8 mouse cellular contexts compared by ENCODE assay signal in genomic region chrX:134963305-134964094, GRCm38 (mm10). TPM values are rescaled to one million over a fixed set of nuclear protein-coding genes. Genes with fewer than 3 reads are reported as not detected.
A peak's percentile ranks its signal among the peaks of the same experiment; 100 is the strongest.
DNase-seq lines count a peak whose midpoint lies in the region; ATAC-seq and TF ChIP-seq lines count a peak whose summit lies in the region.

No protein-coding gene starts in this region.

- no peak for TF ChIP-seq POLR2A in olfactory bulb, adult 2 months (IDR thresholded peaks at IDR 0.05; ENCODE audit: insufficient read depth, low read depth, low read length)

- peak; percentile 87 for ATAC-seq in hindbrain, embryonic 11.5 days (ENCODE audit: low FRiP score)
- peak; percentile 95 for ATAC-seq in lung, embryonic 15.5 days (ENCODE audit: borderline replicate concordance, extremely low read depth, low FRiP score, low TSS enrichment)

- no peak for TF ChIP-seq CTCF in olfactory bulb, adult 2 months (IDR thresholded peaks at IDR 0.05; ENCODE audit: insufficient read depth, low read depth, low read length)

- peak overlapping the region; percentile 42 for H3K4me2 ChIP-seq in hindbrain, embryonic 11.5 days (replicated peaks; ENCODE audit: low read depth, low read length)
- peak overlapping the region; percentile 52 for H3K4me2 ChIP-seq in lung, embryonic 15.5 days

- peak overlapping the region; percentile 18; the same call in 1 of the 2 replicates for H3K4me3 ChIP-seq in hindbrain, embryonic 11.5 days (ENCODE audit: low read depth, low read length)
- peak overlapping the region; percentile 33 for H3K4me3 ChIP-seq in lung, embryonic 15.5 days
- H3K4me3 ChIP-seq in olfactory bulb, adult 2 months (ENCODE audit: insufficient read depth, low read depth, low read length): peak overlapping the region; percentile 39

- no peaks in the 10 kb centered on the region for H3K4me1 ChIP-seq in hindbrain, embryonic 11.5 days (replicated peaks; ENCODE audit: control insufficient read depth, insufficient read depth, low read length)
- H3K4me1 ChIP-seq in lung, embryonic 15.5 days: no peaks in the 10 kb centered on the region
- H3K4me1 ChIP-seq in olfactory bulb, adult 2 months (ENCODE audit: control insufficient read depth, insufficient read depth, low read length): no peaks in the 10 kb centered on the region

- no peaks in the 10 kb centered on the region for H3K36me3 ChIP-seq in hindbrain, embryonic 11.5 days (ENCODE audit: control insufficient read depth, insufficient read depth, low read length)
- no peaks in the 10 kb centered on the region for H3K36me3 ChIP-seq in lung, embryonic 15.5 days

- no peak overlapping the region for H3K9ac ChIP-seq in hindbrain, embryonic 11.5 days (ENCODE audit: low read depth, low read length)
- peak overlapping the region; percentile 29; the same call in 1 of the 2 replicates for H3K9ac ChIP-seq in lung, embryonic 15.5 days

- H3K9me3 ChIP-seq in hindbrain, embryonic 11.5 days (ENCODE audit: control insufficient read depth, low read length): no peaks in the 10 kb centered on the region
- no peaks in the 10 kb centered on the region; the same call in 1 of the 2 replicates for H3K9me3 ChIP-seq in lung, embryonic 15.5 days

- WGBS in hindbrain, embryonic 11.5 days: 65% methylated on average over 35 of the region's 53 CpGs
- WGBS in lung, embryonic 15.5 days: 62% methylated on average over 27 of the region's 53 CpGs
- 49% methylated on average over 47 of the region's 53 CpGs for WGBS in olfactory bulb, adult 2 months

- peak; percentile 8 for DNase-seq in NIH3T3 (ENCODE audit: low read depth)
- DNase-seq in cerebellum, adult 9-10 months: peak; percentile 47
- DNase-seq in frontal cortex, adult 2 months (ENCODE audit: extremely low spot score in 1 of 2, low spot score in 1 of 2): peak; percentile 26 to 53
- DNase-seq in hindbrain, embryonic 11.5 days (ENCODE audit: low spot score): peak; percentile 65
- peak; percentile 31 to 34 for DNase-seq in layer of hippocampus, postnatal 10 days (ENCODE audit: low spot score in 2 of 2)
- DNase-seq in thymus, adult 18-20 months: peak; percentile 41 to 53

- no peaks in the 10 kb centered on the region for H3K27me3 ChIP-seq in hindbrain, embryonic 11.5 days (ENCODE audit: control insufficient read depth, insufficient read depth, low read length)
- no peaks in the 10 kb centered on the region for H3K27me3 ChIP-seq in lung, embryonic 15.5 days

- no peak overlapping the region for H3K27ac ChIP-seq in hindbrain, embryonic 11.5 days (ENCODE audit: low read depth, low read length)
- H3K27ac ChIP-seq in lung, embryonic 15.5 days: no peak overlapping the region
- no peak overlapping the region for H3K27ac ChIP-seq in olfactory bulb, adult 2 months (ENCODE audit: insufficient read depth, low read depth, low read length)

RNA-seq across cellular contexts. Expression of gene Nxf2, which starts 1.1 kb away (rescaled TPM):
- 0.13 and 0.18 TPM in 2 replicates for polyA plus RNA-seq in frontal cortex, adult 2 months (2012; rRNA removed)
- polyA plus RNA-seq in hindbrain, embryonic 11.5 days (2014; fragmentation: Nextera tagmentation; extraction: Ambion mirVana): 0.43 and 0.74 TPM in 2 replicates
- total RNA-seq in layer of hippocampus, postnatal 10 days (2021): not detected
- 0.47 and 0.93 TPM in 2 replicates for polyA plus RNA-seq in lung, embryonic 15.5 days (2015; fragmentation: Nextera tagmentation; extraction: Ambion mirVana)
- polyA plus RNA-seq in olfactory bulb, adult 2 months (2012; ENCODE audit: insufficient read depth, insufficient read length, low replicate concordance, missing spikeins): not detected in 2 replicates

RNA-seq across cellular contexts. Expression of gene Zmat1, which starts 45.5 kb away (rescaled TPM):
- polyA plus RNA-seq in frontal cortex, adult 2 months (2012; rRNA removed): 9.3 and 9.7 TPM in 2 replicates
- polyA plus RNA-seq in hindbrain, embryonic 11.5 days (2014; fragmentation: Nextera tagmentation; extraction: Ambion mirVana): 6.7 and 7.4 TPM in 2 replicates
- 1 to 10 TPM; 8.3 TPM for total RNA-seq in layer of hippocampus, postnatal 10 days (2021)
- 5.4 and 5.5 TPM in 2 replicates for polyA plus RNA-seq in lung, embryonic 15.5 days (2015; fragmentation: Nextera tagmentation; extraction: Ambion mirVana)
- polyA plus RNA-seq in olfactory bulb, adult 2 months (2012; ENCODE audit: insufficient read depth, insufficient read length, low replicate concordance, missing spikeins): not detected in 2 replicates

Comparison
In these comparisons a context has a peak if more than half of its experiments do, and no peak if none do; other contexts are left out.
1. DNase-seq: peak in every context shown above with its lines; median percentile 65 in hindbrain, embryonic 11.5 days; 47 in cerebellum, adult 9-10 months; 47 in thymus, adult 18-20 months; 40 in frontal cortex, adult 2 months; 32 in layer of hippocampus, postnatal 10 days; 8 in NIH3T3.